Mouse (Mus musculus): Measurements from ENCODE around the gene Tle3. TPM values are rescaled to one million over a fixed set of nuclear protein-coding genes. Genes with fewer than 3 reads are reported as not detected.

Gene Tle3
- polyA plus RNA-seq, 1 experiment from 2014 or later = 18.6 TPM

GRCm38 (mm10) chr9:61449363-61449904, 77.3 kb downstream of the Tle3 start:
- H3K27ac ChIP-seq = no peak overlapping the region
- 58% methylated on average over 5 of the region's 5 CpGs for WGBS
- no peaks in the 10 kb centered on the region for H3K27me3 ChIP-seq (replicated peaks)
- H3K4me2 ChIP-seq (replicated peaks) = no peak overlapping the region
- H3K4me3 ChIP-seq (replicated peaks) = no peak overlapping the region
- ATAC-seq = no peak
- no peaks in the 10 kb centered on the region for H3K36me3 ChIP-seq
- no peak overlapping the region for H3K9ac ChIP-seq
- peaks cover 3% of the 10 kb centered on the region; the same call in 1 of the 2 replicates for H3K4me1 ChIP-seq (replicated peaks)
- H3K9me3 ChIP-seq = no peaks in the 10 kb centered on the region

- Histone ChIP-seq H3K4me3 (replicated peaks) (no peak overlapping the region), H3K36me3 (no peaks in the 10 kb centered on the region), H3K4me1 (replicated peaks) (peaks cover 9% of the 10 kb centered on the region; the same call in 1 of the 2 replicates), H3K27ac (no peak overlapping the region), H3K9ac (no peak overlapping the region), H3K9me3 (no peaks in the 10 kb centered on the region), H3K27me3 (replicated peaks) (no peaks in the 10 kb centered on the region), H3K4me2 (replicated peaks) (no peak overlapping the region)
- WGBS = 68% methylated on average over 1 of the region's 1 CpGs
- no peak for ATAC-seq
Observed at GRCm38 (mm10) chr9:61452081-61452480, 79.9 kb downstream of the Tle3 start.

- H3K36me3 ChIP-seq = no peaks in the 10 kb centered on the region
- H3K9me3 ChIP-seq = no peaks in the 10 kb centered on the region
- 48% methylated on average over 6 of the region's 6 CpGs for WGBS
- H3K27me3 ChIP-seq (replicated peaks) = no peaks in the 10 kb centered on the region
- no peak overlapping the region for H3K9ac ChIP-seq
- H3K27ac ChIP-seq = no peak overlapping the region
- no peak overlapping the region for H3K4me3 ChIP-seq (replicated peaks)
- peaks cover 9% of the 10 kb centered on the region; the same call in 1 of the 2 replicates for H3K4me1 ChIP-seq (replicated peaks)
- peak; percentile 51; the same call in 1 of the 2 replicates for ATAC-seq
- H3K4me2 ChIP-seq (replicated peaks) = no peak overlapping the region
Observed at GRCm38 (mm10) chr9:61455861-61456261, 83.7 kb downstream of the Tle3 start.

- 74% methylated on average over 5 of the region's 5 CpGs for WGBS
- no peak overlapping the region for H3K4me3 ChIP-seq (replicated peaks)
- no peak overlapping the region for H3K9ac ChIP-seq
- peaks cover 9% of the 10 kb centered on the region; the same call in 1 of the 2 replicates for H3K4me1 ChIP-seq (replicated peaks)
- H3K9me3 ChIP-seq = no peaks in the 10 kb centered on the region
- no peaks in the 10 kb centered on the region for H3K27me3 ChIP-seq (replicated peaks)
- no peak overlapping the region for H3K4me2 ChIP-seq (replicated peaks)
- no peaks in the 10 kb centered on the region for H3K36me3 ChIP-seq
- H3K27ac ChIP-seq = no peak overlapping the region
- ATAC-seq = no peak
Observed at GRCm38 (mm10) chr9:61456441-61457161, 84.4 kb downstream of the Tle3 start.

GRCm38 (mm10) chr9:61457162-61457523, 85.0 kb downstream of the Tle3 start:
- Histone ChIP-seq H3K27ac (no peak overlapping the region), H3K4me2 (replicated peaks) (no peak overlapping the region), H3K9me3 (no peaks in the 10 kb centered on the region), H3K36me3 (no peaks in the 10 kb centered on the region), H3K4me3 (replicated peaks) (no peak overlapping the region), H3K9ac (no peak overlapping the region), H3K27me3 (replicated peaks) (no peaks in the 10 kb centered on the region), H3K4me1 (replicated peaks) (peaks cover 9% of the 10 kb centered on the region; the same call in 1 of the 2 replicates)
- WGBS = 41% methylated on average over 10 of the region's 10 CpGs
- no peak for ATAC-seq

- Histone ChIP-seq H3K27me3 (replicated peaks) (no peaks in the 10 kb centered on the region), H3K4me2 (replicated peaks) (no peak overlapping the region), H3K4me3 (replicated peaks) (no peak overlapping the region), H3K9me3 (no peaks in the 10 kb centered on the region), H3K4me1 (replicated peaks) (no peaks in the 10 kb centered on the region), H3K27ac (no peak overlapping the region), H3K36me3 (no peaks in the 10 kb centered on the region), H3K9ac (no peak overlapping the region)
- WGBS = 37% methylated on average over 4 of the region's 4 CpGs
- ATAC-seq = no peak
Observed at GRCm38 (mm10) chr9:61461859-61462258, 89.7 kb downstream of the Tle3 start.

GRCm38 (mm10) chr9:61467436-61467835, 95.3 kb downstream of the Tle3 start:
- Histone ChIP-seq H3K36me3 (no peaks in the 10 kb centered on the region), H3K27me3 (replicated peaks) (no peaks in the 10 kb centered on the region), H3K4me3 (replicated peaks) (no peak overlapping the region), H3K4me1 (replicated peaks) (0 out of 2 replicates have a peak, but pooled peaks cover 3% of the 10 kb centered on the region), H3K9me3 (no peaks in the 10 kb centered on the region), H3K27ac (no peak overlapping the region), H3K4me2 (replicated peaks) (no peak overlapping the region), H3K9ac (no peak overlapping the region)
- ATAC-seq = no peak
- WGBS = 84% methylated on average over 3 of the region's 3 CpGs

Measured in intestine, embryonic 15.5 days (tissue).